Mouse (Mus musculus) heart, postnatal 0 days (tissue): ENCODE measurements around the gene Srarp.

ENCODE experiments used
- CTCF ChIP-seq: IDR thresholded peaks from 2 replicates; pipeline ENCODE4 v1.5.1; 2016; ENCODE audit warnings: antibody characterized with exemption, control low read depth, low read depth
- EP300 ChIP-seq: IDR thresholded peaks from 2 replicates; pipeline ENCODE4 v1.6.1; 2016; ENCODE audit warnings: antibody characterized with exemption, low read depth

- no peak for TF ChIP-seq EP300
- no peak for TF ChIP-seq CTCF
Measured at GRCm38 (mm10) chr4:141469343-141469742, 33.4 kb upstream of the Srarp start.
